Mouse (Mus musculus) testis, adult 2 months (tissue): ENCODE data around the gene Hist1h2ab.
"Not testable (repeated sequence)": the region's sequence is repeated elsewhere in the genome, so short reads cannot be mapped to it uniquely, and the experiment has no call there.

ENCODE experiments used
- CTCF ChIP-seq: fragments of 200-500 bp; IDR thresholded peaks from 2 replicates; pipeline ENCODE4 v1.5.1; 2012; ENCODE audit warnings: low read depth, mild to moderate bottlenecking, inconsistent platforms, low read length, moderate library complexity; ENCODE audit not compliant: control insufficient read depth, insufficient read depth, insufficient replicate concordance
- POLR2A ChIP-seq: fragments of 200-500 bp; IDR thresholded peaks from 2 replicates; pipeline ENCODE4 v1.6.1; 2012; ENCODE audit warnings: low read depth, mild to moderate bottlenecking, inconsistent platforms, low read length, moderate library complexity; ENCODE audit not compliant: control insufficient read depth

- not testable (repeated sequence) for TF ChIP-seq CTCF, POLR2A
Observed at GRCm38 (mm10) chr13:23769613-23770012, 18.7 kb downstream of the Hist1h2ab start, which contains the start of gene Trim38.
